Mouse (Mus musculus): ENCODE results near the gene Gm38392. TPM values are rescaled to one million over a fixed set of nuclear protein-coding genes. Genes with fewer than 3 reads are reported as not detected.

The Gm38392 gene
- polyA plus RNA-seq, 1 experiment from 2014 or later: 0.16 TPM

GRCm38 (mm10) chr3:88219940-88220339, 67.1 kb downstream of the Gm38392 start:
- Histone ChIP-seq H3K4me2 (ENCODE audit: low read depth, low read length, severe bottlenecking) (peak overlapping the region; percentile 79), H3K27ac (ENCODE audit: low read depth, low read length) (peak overlapping the region; percentile 89), H3K4me1 (replicated peaks; ENCODE audit: control insufficient read depth, insufficient read depth, low read length) (peaks cover 41% of the 10 kb centered on the region), H3K27me3 (ENCODE audit: control insufficient read depth, insufficient read depth, low read length) (peaks cover 31% of the 10 kb centered on the region), H3K9ac (ENCODE audit: low read length) (peak overlapping the region; percentile 62), H3K9me3 (ENCODE audit: control insufficient read depth, low read length) (no peaks in the 10 kb centered on the region), H3K4me3 (ENCODE audit: low read depth, low read length) (peak overlapping the region; percentile 63), H3K36me3 (ENCODE audit: control insufficient read depth, insufficient read depth, low read length) (peaks cover 14% of the 10 kb centered on the region)
- peak; percentile 82 for DNase-seq (ENCODE audit: low spot score)
- peak; percentile 61 for ATAC-seq (replicated peaks; ENCODE audit: low FRiP score)
- WGBS: 9% methylated on average over 9 of the region's 9 CpGs

- ATAC-seq (replicated peaks; ENCODE audit: low FRiP score): no peak
- Histone ChIP-seq H3K9me3 (ENCODE audit: control insufficient read depth, low read length) (no peaks in the 10 kb centered on the region), H3K9ac (ENCODE audit: low read length) (peak overlapping the region; percentile 97), H3K27ac (ENCODE audit: low read depth, low read length) (peak overlapping the region; percentile 89), H3K4me1 (replicated peaks; ENCODE audit: control insufficient read depth, insufficient read depth, low read length) (peaks cover 29% of the 10 kb centered on the region), H3K27me3 (ENCODE audit: control insufficient read depth, insufficient read depth, low read length) (peaks cover 39% of the 10 kb centered on the region), H3K4me3 (ENCODE audit: low read depth, low read length) (peak overlapping the region; percentile 63), H3K36me3 (ENCODE audit: control insufficient read depth, insufficient read depth, low read length) (peaks cover 6% of the 10 kb centered on the region), H3K4me2 (ENCODE audit: low read depth, low read length, severe bottlenecking) (peak overlapping the region; percentile 79)
- WGBS: 18% methylated on average over 1 of the region's 2 CpGs
- DNase-seq (ENCODE audit: low spot score): peak; percentile 57
Measured at GRCm38 (mm10) chr3:88217679-88218078, 69.3 kb downstream of the Gm38392 start.

- Histone ChIP-seq H3K36me3 (ENCODE audit: control insufficient read depth, insufficient read depth, low read length) (peaks cover 6% of the 10 kb centered on the region), H3K4me3 (ENCODE audit: low read depth, low read length) (peak overlapping the region; percentile 63), H3K9ac (ENCODE audit: low read length) (peak overlapping the region; percentile 97), H3K9me3 (ENCODE audit: control insufficient read depth, low read length) (no peaks in the 10 kb centered on the region), H3K27ac (ENCODE audit: low read depth, low read length) (peak overlapping the region; percentile 89), H3K4me1 (replicated peaks; ENCODE audit: control insufficient read depth, insufficient read depth, low read length) (peaks cover 22% of the 10 kb centered on the region), H3K27me3 (ENCODE audit: control insufficient read depth, insufficient read depth, low read length) (peaks cover 43% of the 10 kb centered on the region), H3K4me2 (ENCODE audit: low read depth, low read length, severe bottlenecking) (peak overlapping the region; percentile 79)
- ATAC-seq (replicated peaks; ENCODE audit: low FRiP score) (no peak), DNase-seq (ENCODE audit: low spot score) (peak; percentile 53)
- 6% methylated on average over 7 of the region's 7 CpGs for WGBS
Measured at GRCm38 (mm10) chr3:88216534-88217326, 70.3 kb downstream of the Gm38392 start.

- Histone ChIP-seq H3K4me1 (replicated peaks; ENCODE audit: control insufficient read depth, insufficient read depth, low read length) (peaks cover 16% of the 10 kb centered on the region), H3K4me3 (ENCODE audit: low read depth, low read length) (peak overlapping the region; percentile 63), H3K36me3 (ENCODE audit: control insufficient read depth, insufficient read depth, low read length) (peaks cover 4% of the 10 kb centered on the region), H3K27me3 (ENCODE audit: control insufficient read depth, insufficient read depth, low read length) (peaks cover 42% of the 10 kb centered on the region), H3K4me2 (ENCODE audit: low read depth, low read length, severe bottlenecking) (peak overlapping the region; percentile 79), H3K9ac (ENCODE audit: low read length) (peak overlapping the region; percentile 97), H3K9me3 (ENCODE audit: control insufficient read depth, low read length) (no peaks in the 10 kb centered on the region), H3K27ac (ENCODE audit: low read depth, low read length) (peak overlapping the region; percentile 89)
- 2% methylated on average over 6 of the region's 6 CpGs for WGBS
- ATAC-seq (replicated peaks; ENCODE audit: low FRiP score) (no peak), DNase-seq (ENCODE audit: low spot score) (peak; percentile 55)
Measured at GRCm38 (mm10) chr3:88216116-88216515, 70.9 kb downstream of the Gm38392 start.

- Histone ChIP-seq H3K4me1 (replicated peaks; ENCODE audit: control insufficient read depth, insufficient read depth, low read length) (peaks cover 15% of the 10 kb centered on the region), H3K36me3 (ENCODE audit: control insufficient read depth, insufficient read depth, low read length) (peaks cover under 1% of the 10 kb centered on the region; the same call in 1 of the 2 replicates), H3K4me3 (ENCODE audit: low read depth, low read length) (peak overlapping the region; percentile 63), H3K9me3 (ENCODE audit: control insufficient read depth, low read length) (no peaks in the 10 kb centered on the region), H3K9ac (ENCODE audit: low read length) (peak overlapping the region; percentile 97), H3K4me2 (ENCODE audit: low read depth, low read length, severe bottlenecking) (peak overlapping the region; percentile 79), H3K27ac (ENCODE audit: low read depth, low read length) (peak overlapping the region; percentile 89), H3K27me3 (ENCODE audit: control insufficient read depth, insufficient read depth, low read length) (peaks cover 39% of the 10 kb centered on the region)
- WGBS: 0% methylated on average over 23 of the region's 23 CpGs
- DNase-seq (ENCODE audit: low spot score): peak; percentile 77
- ATAC-seq (replicated peaks; ENCODE audit: low FRiP score): no peak
Measured at GRCm38 (mm10) chr3:88215553-88216004, 71.4 kb downstream of the Gm38392 start.

GRCm38 (mm10) chr3:88214971-88215552, 71.9 kb downstream of the Gm38392 start:
- Histone ChIP-seq H3K36me3 (ENCODE audit: control insufficient read depth, insufficient read depth, low read length) (no peaks in the 10 kb centered on the region; the same call in 1 of the 2 replicates), H3K27me3 (ENCODE audit: control insufficient read depth, insufficient read depth, low read length) (peaks cover 34% of the 10 kb centered on the region), H3K9me3 (ENCODE audit: control insufficient read depth, low read length) (no peaks in the 10 kb centered on the region), H3K4me3 (ENCODE audit: low read depth, low read length) (peak overlapping the region; percentile 63), H3K9ac (ENCODE audit: low read length) (peak overlapping the region; percentile 97), H3K4me1 (replicated peaks; ENCODE audit: control insufficient read depth, insufficient read depth, low read length) (peaks cover 13% of the 10 kb centered on the region), H3K27ac (ENCODE audit: low read depth, low read length) (peak overlapping the region; percentile 89), H3K4me2 (ENCODE audit: low read depth, low read length, severe bottlenecking) (peak overlapping the region; percentile 79)
- 1% methylated on average over 48 of the region's 48 CpGs for WGBS
- DNase-seq (ENCODE audit: low spot score): peak; percentile 76
- ATAC-seq (replicated peaks; ENCODE audit: low FRiP score): peak; percentile 12; the same call in 1 of the 2 replicates

- peak overlapping the region; percentile 99 for H3K27ac ChIP-seq (ENCODE audit: low read depth, low read length)
- H3K9ac ChIP-seq (ENCODE audit: low read length): peak overlapping the region; percentile 97
- peaks cover 13% of the 10 kb centered on the region for H3K4me1 ChIP-seq (replicated peaks; ENCODE audit: control insufficient read depth, insufficient read depth, low read length)
- DNase-seq (ENCODE audit: low spot score) (peak; percentile 95), ATAC-seq (replicated peaks; ENCODE audit: low FRiP score) (peak; percentile 90)
- H3K4me3 ChIP-seq (ENCODE audit: low read depth, low read length): peak overlapping the region; percentile 63
- under 1% methylated on average over 42 of the region's 42 CpGs for WGBS
- H3K27me3 ChIP-seq (ENCODE audit: control insufficient read depth, insufficient read depth, low read length): peaks cover 32% of the 10 kb centered on the region
- H3K9me3 ChIP-seq (ENCODE audit: control insufficient read depth, low read length): no peaks in the 10 kb centered on the region
- H3K4me2 ChIP-seq (ENCODE audit: low read depth, low read length, severe bottlenecking): peak overlapping the region; percentile 79
- H3K36me3 ChIP-seq (ENCODE audit: control insufficient read depth, insufficient read depth, low read length): no peaks in the 10 kb centered on the region; the same call in 1 of the 2 replicates
Measured at GRCm38 (mm10) chr3:88214197-88214938, 72.6 kb downstream of the Gm38392 start.

GRCm38 (mm10) chr3:88213019-88213418, 74.0 kb downstream of the Gm38392 start:
- Histone ChIP-seq H3K9ac (ENCODE audit: low read length) (peak overlapping the region; percentile 95), H3K4me3 (ENCODE audit: low read depth, low read length) (peak overlapping the region; percentile 63), H3K27me3 (ENCODE audit: control insufficient read depth, insufficient read depth, low read length) (peaks cover 36% of the 10 kb centered on the region), H3K4me1 (replicated peaks; ENCODE audit: control insufficient read depth, insufficient read depth, low read length) (peaks cover 15% of the 10 kb centered on the region), H3K36me3 (ENCODE audit: control insufficient read depth, insufficient read depth, low read length) (no peaks in the 10 kb centered on the region; the same call in 1 of the 2 replicates), H3K9me3 (ENCODE audit: control insufficient read depth, low read length) (no peaks in the 10 kb centered on the region), H3K4me2 (ENCODE audit: low read depth, low read length, severe bottlenecking) (peak overlapping the region; percentile 79), H3K27ac (ENCODE audit: low read depth, low read length) (peak overlapping the region; percentile 99)
- no peak for ATAC-seq (replicated peaks; ENCODE audit: low FRiP score)
- 6% methylated on average over 2 of the region's 2 CpGs for WGBS
- DNase-seq (ENCODE audit: low spot score): no peak

All from forebrain, embryonic 11.5 days (tissue).